Mouse (Mus musculus) thymus, adult 2 months (tissue): ENCODE results near the gene Chdh.

Experiments
- CTCF ChIP-seq: fragments of 200-500 bp; IDR thresholded peaks from 2 replicates; pipeline ENCODE4 v1.5.1; 2012; ENCODE audit warnings: mild to moderate bottlenecking, control low read depth, low read length, moderate library complexity, borderline replicate concordance; ENCODE audit not compliant: control insufficient read depth, poor library complexity, insufficient read depth; ENCODE audit errors: extremely low read depth
- POLR2A ChIP-seq: fragments of 200-500 bp; IDR thresholded peaks from 2 replicates; pipeline ENCODE4 v1.6.1; 2012; ENCODE audit warnings: mild to moderate bottlenecking, low read length, control low read depth, moderate library complexity; ENCODE audit not compliant: control insufficient read depth, poor library complexity, insufficient read depth; ENCODE audit errors: extremely low read depth

GRCm38 (mm10) chr14:29986096-29986495 lies 22.7 kb upstream of the Chdh start:
- TF ChIP-seq POLR2A (no peak), CTCF (no peak)
